Mouse (Mus musculus) cerebellum, adult 9-10 months (tissue): ENCODE data around the gene Eva1c.

Experiments used
- DNase-seq: peaks from one replicate; pipeline ENCODE4 v3.0.0; 2022

Eva1c gene

GRCm38 (mm10) chr16:90827498-90827897 lies 979 bp downstream of the Eva1c start:
- DNase-seq = no peak

- peak; percentile 51 for DNase-seq
These were observed 2.6 kb downstream of the Eva1c start for GRCm38 (mm10) chr16:90829136-90829535.

- DNase-seq = peak; percentile 92
These were observed 3.6 kb downstream of the Eva1c start for GRCm38 (mm10) chr16:90829894-90830685.

GRCm38 (mm10) chr16:90830686-90831439 lies 4.3 kb downstream of the Eva1c start:
- DNase-seq = peak; percentile 86

- peak; percentile 51 for DNase-seq
These were observed 5.2 kb downstream of the Eva1c start for GRCm38 (mm10) chr16:90831676-90832075.

- peak; percentile 19 for DNase-seq
These were observed 6.0 kb downstream of the Eva1c start for GRCm38 (mm10) chr16:90832495-90832894.

GRCm38 (mm10) chr16:90833041-90833791 lies 6.7 kb downstream of the Eva1c start:
- peak; percentile 17 for DNase-seq

- DNase-seq = no peak
These were observed 10.9 kb downstream of the Eva1c start for GRCm38 (mm10) chr16:90837431-90837830.

GRCm38 (mm10) chr16:90842164-90842563 lies 15.6 kb downstream of the Eva1c start:
- no peak for DNase-seq

- DNase-seq = no peak
These were observed 18.5 kb downstream of the Eva1c start for GRCm38 (mm10) chr16:90845038-90845437.

GRCm38 (mm10) chr16:90845591-90845990 lies 19.1 kb downstream of the Eva1c start:
- no peak for DNase-seq

GRCm38 (mm10) chr16:90848697-90849096 lies 22.2 kb downstream of the Eva1c start:
- no peak for DNase-seq

GRCm38 (mm10) chr16:90849262-90849661 lies 22.7 kb downstream of the Eva1c start:
- no peak for DNase-seq

GRCm38 (mm10) chr16:90850881-90851280 lies 24.4 kb downstream of the Eva1c start:
- DNase-seq = no peak

- DNase-seq = no peak
These were observed 25.3 kb downstream of the Eva1c start for GRCm38 (mm10) chr16:90851621-90852334.

GRCm38 (mm10) chr16:90856552-90857200 lies 30.2 kb downstream of the Eva1c start:
- no peak for DNase-seq

GRCm38 (mm10) chr16:90858206-90858605 lies 31.7 kb downstream of the Eva1c start:
- no peak for DNase-seq

- DNase-seq = no peak
These were observed 36.5 kb downstream of the Eva1c start for GRCm38 (mm10) chr16:90863036-90863435.

GRCm38 (mm10) chr16:90863468-90864046 lies 37.0 kb downstream of the Eva1c start:
- DNase-seq = no peak

- DNase-seq = peak; percentile 33
These were observed 38.2 kb downstream of the Eva1c start for GRCm38 (mm10) chr16:90864693-90865092.

- no peak for DNase-seq
These were observed 39.1 kb downstream of the Eva1c start for GRCm38 (mm10) chr16:90865652-90866051.

GRCm38 (mm10) chr16:90868129-90868528 lies 41.6 kb downstream of the Eva1c start:
- no peak for DNase-seq
